Mouse (Mus musculus) stomach, postnatal 0 days (tissue): ENCODE measurements around the gene Tmbim6. TPM values are rescaled to one million over a fixed set of nuclear protein-coding genes. Genes with fewer than 3 reads are reported as not detected.

ENCODE experiments used
- ATAC-seq: fragments of 200-750 bp; cut with Nextera tagmentation; 2 replicates; pipeline ENCODE4 v1.8.0; 2017; ENCODE audit not compliant: low FRiP score, low TSS enrichment
- DNase-seq: peaks from one replicate; pipeline ENCODE4 v3.0.0-alpha.2; 2016; ENCODE audit warnings: low spot score
- H3K27ac ChIP-seq: fragments of 300-500 bp; sonication (generic); replicated peaks from 2 replicates; pipeline ENCODE4 v1.5.1; 2014; ENCODE audit warnings: mild to moderate bottlenecking, control low read depth
- H3K27me3 ChIP-seq: fragments of 300-500 bp; sonication (generic); 2 replicates; pipeline ENCODE4 v1.6.1; 2014; ENCODE audit warnings: low read length; ENCODE audit not compliant: control insufficient read depth, insufficient read depth
- H3K36me3 ChIP-seq: fragments of 300-500 bp; sonication (generic); 2 replicates; pipeline ENCODE4 v1.6.1; 2014; ENCODE audit warnings: low read length, mixed read lengths; ENCODE audit not compliant: control insufficient read depth, insufficient read depth
- H3K4me1 ChIP-seq: fragments of 300-500 bp; sonication (generic); replicated peaks from 2 replicates; pipeline ENCODE4 v1.6.1; 2014; ENCODE audit warnings: antibody characterized with exemption; ENCODE audit not compliant: control insufficient read depth, insufficient read depth
- H3K4me2 ChIP-seq: fragments of 300-500 bp; sonication (generic); replicated peaks from 2 replicates; pipeline ENCODE4 v1.6.1; 2014; ENCODE audit warnings: low read depth, mild to moderate bottlenecking, control low read depth, moderate library complexity
- H3K4me3 ChIP-seq: fragments of 300-500 bp; sonication (generic); 2 replicates; pipeline ENCODE4 v1.5.1; 2014; ENCODE audit warnings: low read depth, low read length, control low read depth
- H3K9ac ChIP-seq: fragments of 300-500 bp; sonication (generic); 2 replicates; pipeline ENCODE4 v1.6.1; 2014; ENCODE audit warnings: mild to moderate bottlenecking, low read length, control low read depth, mixed read lengths
- H3K9me3 ChIP-seq: fragments of 300-500 bp; sonication (generic); 2 replicates; pipeline ENCODE4 v1.6.1; 2016; ENCODE audit warnings: low read length; ENCODE audit not compliant: control insufficient read depth
- CTCF ChIP-seq: IDR thresholded peaks from 2 replicates; pipeline ENCODE4 v1.5.1; 2016; ENCODE audit warnings: antibody characterized with exemption, low read depth, mild to moderate bottlenecking, moderate library complexity
- EP300 ChIP-seq: optimal IDR thresholded peaks from 2 replicates; pipeline ENCODE3; 2016; ENCODE audit warnings: antibody characterized with exemption
- WGBS: fragments of 180-500 bp; shearing (Covaris S2); extraction: QIAGEN DNeasy Blood & Tissue Kit; methylation state at CpG from one replicate; pipeline ENCODE4 v1.1.7; 2014; 5-methylcytosine and 5-hydroxymethylcytosine counted together
- polyA plus RNA-seq: library from polyadenylated mRNA; unstranded; fragments of >200 nt; fragmentation: Nextera tagmentation; extraction: Ambion mirVana; gene quantifications from 2 replicates; pipeline ENCODE4 v1.2.1, GENCODE M21; 2015

Gene Tmbim6
- 469 and 479 TPM in 2 replicates for polyA plus RNA-seq

- H3K27me3 ChIP-seq, result no peaks in the 10 kb centered on the region
- DNase-seq, result peak; percentile 99
- peak within 1 kb of the TSS; percentile 98 for H3K27ac ChIP-seq
- WGBS, result under 1% methylated on average over 51 of the region's 51 CpGs
- H3K36me3 ChIP-seq, result no peaks in the 10 kb centered on the region
- peak; percentile 42 for TF ChIP-seq CTCF
- TF ChIP-seq EP300, result no peak
- no peaks in the 10 kb centered on the region for H3K9me3 ChIP-seq
- peak; percentile 97 for ATAC-seq
- 0 out of 2 replicates have a peak, but pooled peaks cover 4% of the 10 kb centered on the region for H3K4me1 ChIP-seq
- H3K4me3 ChIP-seq, result peak within 1 kb of the TSS; percentile 93
- H3K4me2 ChIP-seq, result peak within 1 kb of the TSS; percentile 81
- peak within 1 kb of the TSS; percentile 96 for H3K9ac ChIP-seq
Observed at GRCm38 (mm10) chr15:99392486-99393385, at the start of gene Tmbim6. Gene Tmbim6, plus strand, starts transcription at chr15:99392882.

GRCm38 (mm10) chr15:99343414-99344147 lies 49.1 kb upstream of the Tmbim6 start:
- Histone ChIP-seq H3K4me2 (peak overlapping the region; percentile 14; the same call in 1 of the 2 replicates), H3K27ac (peak overlapping the region; percentile 76), H3K4me3 (no peak overlapping the region), H3K9ac (0 out of 2 replicates have a peak overlapping the region, but pooled peaks have one; percentile 27), H3K4me1 (peaks cover 9% of the 10 kb centered on the region), H3K9me3 (no peaks in the 10 kb centered on the region), H3K36me3 (no peaks in the 10 kb centered on the region), H3K27me3 (no peaks in the 10 kb centered on the region)
- WGBS, result 24% methylated on average over 5 of the region's 5 CpGs
- DNase-seq (peak; percentile 30), ATAC-seq (peak; percentile 58; the same call in 1 of the 2 replicates)
- no peak for TF ChIP-seq EP300
- no peak for TF ChIP-seq CTCF

- no peak for DNase-seq
- WGBS, result 45% methylated on average over 8 of the region's 8 CpGs
- peak overlapping the region; percentile 76 for H3K27ac ChIP-seq
- no peak overlapping the region for H3K4me3 ChIP-seq
- no peak for ATAC-seq
- peak overlapping the region; percentile 6; the same call in 1 of the 2 replicates for H3K4me2 ChIP-seq
- H3K9ac ChIP-seq, result 0 out of 2 replicates have a peak overlapping the region, but pooled peaks have one; percentile 27
- H3K4me1 ChIP-seq, result peaks cover 9% of the 10 kb centered on the region
- H3K36me3 ChIP-seq, result no peaks in the 10 kb centered on the region
- H3K27me3 ChIP-seq, result no peaks in the 10 kb centered on the region
- H3K9me3 ChIP-seq, result no peaks in the 10 kb centered on the region
- TF ChIP-seq EP300 (no peak), CTCF (no peak)
Observed at GRCm38 (mm10) chr15:99344148-99344870, 48.4 kb upstream of the Tmbim6 start.

GRCm38 (mm10) chr15:99344961-99345360 lies 47.7 kb upstream of the Tmbim6 start:
- 68% methylated on average over 4 of the region's 4 CpGs for WGBS
- no peaks in the 10 kb centered on the region for H3K36me3 ChIP-seq
- H3K9ac ChIP-seq, result no peak overlapping the region
- H3K4me2 ChIP-seq, result no peak overlapping the region
- no peak overlapping the region for H3K4me3 ChIP-seq
- TF ChIP-seq EP300 (no peak), CTCF (no peak)
- ATAC-seq (no peak), DNase-seq (no peak)
- no peaks in the 10 kb centered on the region for H3K9me3 ChIP-seq
- H3K27me3 ChIP-seq, result no peaks in the 10 kb centered on the region
- H3K4me1 ChIP-seq, result peaks cover 9% of the 10 kb centered on the region
- no peak overlapping the region for H3K27ac ChIP-seq

- DNase-seq (no peak), ATAC-seq (no peak)
- no peaks in the 10 kb centered on the region for H3K4me1 ChIP-seq
- TF ChIP-seq EP300, result no peak
- TF ChIP-seq CTCF, result no peak
- H3K27me3 ChIP-seq, result no peaks in the 10 kb centered on the region
- H3K36me3 ChIP-seq, result no peaks in the 10 kb centered on the region
- no peaks in the 10 kb centered on the region for H3K9me3 ChIP-seq
- H3K9ac ChIP-seq, result no peak overlapping the region
- 73% methylated on average over 6 of the region's 6 CpGs for WGBS
- H3K4me3 ChIP-seq, result no peak overlapping the region
- H3K4me2 ChIP-seq, result no peak overlapping the region
- no peak overlapping the region for H3K27ac ChIP-seq
Observed at GRCm38 (mm10) chr15:99351610-99352009, 41.1 kb upstream of the Tmbim6 start.
